Mouse (Mus musculus) activated CD4-positive, CD25-positive, alpha-beta regulatory T cell, adult 4 months (primary cell): ENCODE measurements around the gene Shoc2. TPM values are rescaled to one million over a fixed set of nuclear protein-coding genes. Genes with fewer than 3 reads are reported as not detected.
"Not testable (repeated sequence)": the region's sequence is repeated elsewhere in the genome, so short reads cannot be mapped to it uniquely, and the experiment has no call there.

ENCODE experiments used
- ATAC-seq: one replicate; pipeline ENCODE4 v1.8.0; 2017
- polyA plus RNA-seq, 2 experiments: library from polyadenylated mRNA; unstranded; fragments of 100-300 nt; shearing (Covaris generic); gene quantifications; one replicate each; pipeline ENCODE4 v1.2.1; 2017

The Shoc2 gene
- polyA plus RNA-seq, result 10 to 100 TPM; 61.5 to 66.2 TPM

DNA sequence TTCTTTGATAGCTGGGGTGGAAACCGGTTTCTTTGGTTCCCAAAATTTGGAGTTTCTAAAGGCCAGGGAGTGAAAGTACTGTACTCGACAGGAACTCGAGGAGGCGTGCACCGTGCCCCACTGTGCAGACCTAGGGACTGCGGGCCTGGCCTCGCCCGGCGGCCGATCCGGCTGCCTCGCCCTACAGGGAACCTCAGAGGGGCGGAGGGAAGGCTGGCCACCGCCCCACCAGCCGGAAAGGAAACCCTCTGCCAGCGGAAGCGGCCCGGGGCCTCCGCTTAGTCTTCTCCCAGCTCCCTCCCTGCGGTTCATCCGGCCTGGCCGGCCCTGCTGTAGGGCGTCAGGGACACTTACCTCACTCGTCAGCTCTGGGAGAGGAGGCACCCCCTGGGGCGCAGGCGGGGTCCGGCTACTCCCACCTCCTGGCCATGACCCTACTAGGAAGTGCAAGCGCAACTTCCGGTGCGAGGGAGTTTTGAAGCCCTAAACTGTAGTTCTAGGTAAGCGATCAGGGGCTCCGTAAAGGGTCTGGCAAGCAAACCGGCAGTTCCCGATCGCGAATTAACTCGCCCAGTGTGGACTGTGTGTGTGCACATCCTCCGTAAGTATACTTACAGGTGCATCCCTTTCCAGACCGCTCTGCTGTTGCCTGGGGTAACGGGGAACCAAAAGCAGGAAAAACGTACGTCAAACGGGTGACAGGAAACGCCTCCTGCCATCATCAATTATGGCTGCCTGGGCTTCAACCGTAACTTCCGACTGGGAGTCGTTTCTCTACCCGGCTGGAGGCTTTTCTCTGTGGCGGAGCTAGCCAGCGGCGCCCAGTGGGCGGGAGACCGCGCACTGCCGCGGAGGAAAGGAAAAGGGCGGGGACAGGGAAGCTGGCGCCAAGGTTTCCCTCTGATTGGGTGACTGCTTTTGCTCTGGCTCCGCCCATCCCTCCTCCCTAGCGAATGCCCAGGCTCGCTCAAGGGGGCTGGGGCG is at the start of gene Shoc2, which contains the start of gene Bbip1:
TSS of gene Shoc2 (plus strand) at position 505 of the 984 bp plus-strand sequence.
TSS of gene Bbip1 (minus strand) at position 826 of the 984 bp plus-strand sequence.
- ATAC-seq, result peak; percentile 86

DNA sequence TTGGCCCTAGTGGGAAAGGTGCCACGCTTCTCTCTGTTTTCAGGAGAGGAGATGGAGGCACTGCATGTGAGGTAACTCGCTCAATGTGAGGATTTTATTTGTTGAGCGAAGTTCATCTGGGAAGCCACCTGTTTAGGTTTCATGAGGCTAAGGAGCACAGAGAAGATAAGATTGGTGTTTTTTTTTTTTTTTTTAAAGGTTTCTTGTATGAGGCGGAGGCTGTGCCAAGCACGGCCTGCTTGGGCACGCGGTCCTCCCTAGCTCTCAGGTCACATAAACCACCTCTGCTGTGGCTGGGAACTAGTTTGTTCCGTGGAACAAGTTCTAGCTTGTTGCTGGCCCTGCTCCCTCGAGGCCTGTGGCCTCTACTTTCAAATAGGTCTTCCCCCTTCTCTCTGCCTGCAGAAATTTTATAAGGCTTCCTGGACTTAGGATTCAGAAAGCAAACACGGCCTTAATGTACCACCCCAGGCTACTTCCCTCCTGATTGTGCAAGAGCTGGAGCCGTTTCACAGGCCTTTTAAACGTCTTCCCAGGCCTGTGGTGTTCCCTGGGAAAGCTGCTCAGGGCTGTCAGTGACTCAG is 49.5 kb upstream of the Shoc2 start:
- no peak for ATAC-seq

GRCm38 (mm10) chr19:53898046-53898445 is 46.1 kb upstream of the Shoc2 start:
- ATAC-seq, result no peak

DNA sequence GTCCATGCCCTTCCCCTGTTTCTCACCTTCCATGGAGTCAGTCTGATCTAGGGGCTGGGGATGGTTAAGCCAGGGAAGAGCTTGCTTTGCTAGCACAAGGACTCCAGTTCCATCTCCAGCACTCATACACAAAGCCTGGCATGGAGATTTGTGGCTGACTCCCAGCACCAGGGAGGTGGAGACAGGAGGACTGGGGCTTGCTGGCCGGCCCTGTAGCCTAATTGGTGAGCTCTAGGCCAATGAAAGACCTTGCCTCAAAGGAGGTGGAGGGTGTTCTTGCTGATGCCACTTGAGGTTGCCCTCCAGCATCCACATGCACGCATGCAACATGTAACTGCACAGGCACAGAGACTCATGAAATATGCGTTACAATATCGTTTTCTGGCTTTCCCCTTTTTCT is 45.6 kb upstream of the Shoc2 start:
- ATAC-seq, result no peak

- peak; percentile 22 for ATAC-seq
These were observed 44.9 kb upstream of the Shoc2 start for GRCm38 (mm10) chr19:53898970-53899900.

DNA sequence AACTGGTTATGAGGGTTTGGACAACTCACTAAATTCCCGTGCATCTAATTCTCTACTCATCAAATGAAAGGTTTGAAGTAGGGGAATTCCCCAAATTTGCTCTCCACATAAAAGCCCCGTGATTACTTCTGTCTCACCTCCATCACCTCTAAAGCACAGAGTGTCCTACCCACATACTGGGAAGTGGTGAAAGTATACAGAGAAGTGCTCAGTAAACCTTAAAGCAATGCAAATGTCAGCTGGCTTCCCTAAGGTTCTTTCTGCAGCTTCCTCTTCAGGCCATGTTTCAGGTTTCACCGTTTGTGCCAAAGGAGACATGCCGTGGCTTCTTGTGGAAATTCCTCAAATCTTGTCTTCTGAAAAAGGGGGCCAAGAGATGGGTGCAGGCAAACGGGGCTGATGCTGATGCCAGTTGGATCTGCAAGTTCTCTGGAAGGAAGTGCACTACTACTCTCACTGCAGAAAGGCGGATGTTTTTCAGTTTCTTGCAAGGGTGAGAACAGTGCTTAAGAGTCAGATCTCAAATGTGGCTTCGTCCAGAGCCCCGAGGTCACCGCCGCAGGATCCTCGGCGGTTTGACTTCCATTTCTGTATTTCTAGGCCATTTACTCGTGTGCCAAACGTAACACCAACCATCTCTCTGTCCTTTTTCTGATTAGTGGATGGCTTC is 44.0 kb upstream of the Shoc2 start:
- ATAC-seq, result peak; percentile 58

- ATAC-seq, result no peak
These were observed 42.0 kb upstream of the Shoc2 start for GRCm38 (mm10) chr19:53901931-53902738.

DNA sequence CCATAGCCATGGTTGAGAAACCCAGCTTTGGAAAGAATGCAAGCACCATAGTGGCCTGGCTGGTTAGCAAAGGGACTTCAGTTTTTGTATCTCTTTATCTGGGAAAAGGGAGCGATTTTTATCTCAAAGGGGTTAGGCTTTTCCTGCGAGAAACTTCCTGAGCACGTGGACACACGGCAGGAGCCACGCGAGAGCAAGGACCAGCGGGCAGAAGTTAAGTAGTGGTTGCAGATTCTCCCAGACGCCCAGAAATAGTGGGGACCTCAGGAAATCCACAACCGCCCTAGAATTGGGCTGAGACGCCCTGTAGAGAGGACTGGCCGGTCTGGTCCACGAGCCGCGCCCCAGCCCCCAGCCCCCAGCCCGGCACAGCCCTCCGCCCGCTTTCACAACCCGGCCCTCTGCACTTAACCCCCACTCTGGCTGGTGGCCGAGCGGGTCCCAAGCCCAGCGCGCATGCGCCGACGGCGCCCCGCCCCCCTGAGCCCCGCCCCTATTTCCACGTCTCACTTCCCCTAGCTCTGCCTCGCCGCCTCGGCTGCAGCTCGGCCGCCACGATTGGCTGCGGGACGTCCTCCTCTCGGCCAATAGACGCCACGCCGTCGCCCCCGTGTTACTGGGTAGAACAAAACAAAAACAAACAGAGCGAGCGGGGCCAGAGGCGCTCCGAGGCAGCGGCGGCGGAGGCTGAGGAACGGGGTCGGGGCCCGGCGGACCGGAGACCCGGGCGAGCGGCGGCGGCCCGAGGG is 41.2 kb upstream of the Shoc2 start:
- peak; percentile 70 for ATAC-seq

DNA sequence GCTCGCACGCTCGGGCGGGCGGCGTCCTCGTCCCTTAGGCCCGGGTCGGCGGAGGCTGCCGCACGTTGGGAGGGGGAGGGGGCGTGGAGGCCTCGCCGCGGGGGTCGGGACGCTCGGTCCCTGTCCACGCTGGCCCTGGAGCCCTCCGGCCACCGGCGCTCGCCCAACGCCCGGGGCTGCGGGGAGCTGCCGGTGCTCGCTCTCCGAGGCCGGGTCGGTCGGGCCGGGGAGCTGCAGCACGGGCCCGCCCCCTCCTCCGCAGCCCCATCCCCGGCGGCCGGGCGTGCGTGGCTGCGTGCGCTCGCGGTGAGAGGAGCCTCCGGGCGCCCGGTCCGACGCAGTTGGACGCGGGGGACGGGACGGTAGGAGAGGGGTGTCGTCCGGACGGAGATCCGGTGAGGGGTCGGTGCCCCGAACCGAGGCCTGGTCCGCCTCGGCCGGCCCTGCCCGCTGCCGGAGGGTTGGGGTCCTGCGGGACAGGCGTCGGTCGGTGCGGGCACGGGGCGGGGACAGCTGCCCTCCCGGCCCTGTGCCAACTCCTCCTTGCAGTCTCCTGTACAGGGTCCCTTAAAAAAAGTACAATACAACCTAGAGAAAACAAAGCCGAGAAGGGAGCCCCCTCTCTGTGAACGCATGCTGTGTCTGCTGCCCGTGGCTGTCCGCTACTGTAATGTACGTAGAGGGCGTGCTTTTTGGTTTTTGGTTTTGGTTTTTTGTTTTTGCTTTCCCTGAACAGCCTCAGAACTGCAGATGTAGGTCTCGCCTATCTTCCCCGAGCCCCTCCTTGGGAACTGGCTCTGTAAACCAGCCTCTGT is 40.4 kb upstream of the Shoc2 start:
- ATAC-seq, result peak; percentile 9

GRCm38 (mm10) chr19:53904833-53905480 is 39.1 kb upstream of the Shoc2 start:
- no peak for ATAC-seq

DNA sequence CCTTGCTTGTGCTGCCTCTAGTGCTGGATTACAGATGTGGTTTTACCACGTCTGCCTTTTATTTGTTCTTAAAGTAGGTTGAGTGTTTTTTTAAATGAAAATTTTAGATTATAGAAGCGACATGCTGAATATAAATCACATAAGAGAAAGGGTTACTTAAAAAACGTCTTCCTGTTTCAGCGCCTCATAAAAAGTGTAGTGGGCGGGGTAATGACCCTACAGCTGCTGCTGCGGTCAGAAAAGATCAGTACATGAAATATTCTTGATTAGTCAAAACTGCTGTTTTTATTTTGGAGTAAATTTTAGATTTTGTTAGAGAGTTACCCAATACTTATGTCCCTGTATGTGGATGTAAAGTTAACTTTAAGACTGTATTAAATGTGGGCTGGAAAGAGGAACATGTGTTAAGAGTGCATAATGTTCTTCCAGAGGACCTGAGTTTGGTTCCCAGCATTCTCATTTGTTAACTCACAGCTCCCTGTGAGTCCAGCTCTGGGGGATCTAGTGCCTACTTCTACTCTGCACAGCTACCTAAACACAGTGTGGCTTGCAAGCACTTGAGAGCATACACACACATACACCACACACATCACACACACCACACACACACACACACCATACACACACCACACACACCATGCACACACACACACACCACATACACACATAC is 37.9 kb upstream of the Shoc2 start:
- peak; percentile 17 for ATAC-seq

GRCm38 (mm10) chr19:53906703-53907070 is 37.4 kb upstream of the Shoc2 start:
- not testable (repeated sequence) for ATAC-seq

DNA sequence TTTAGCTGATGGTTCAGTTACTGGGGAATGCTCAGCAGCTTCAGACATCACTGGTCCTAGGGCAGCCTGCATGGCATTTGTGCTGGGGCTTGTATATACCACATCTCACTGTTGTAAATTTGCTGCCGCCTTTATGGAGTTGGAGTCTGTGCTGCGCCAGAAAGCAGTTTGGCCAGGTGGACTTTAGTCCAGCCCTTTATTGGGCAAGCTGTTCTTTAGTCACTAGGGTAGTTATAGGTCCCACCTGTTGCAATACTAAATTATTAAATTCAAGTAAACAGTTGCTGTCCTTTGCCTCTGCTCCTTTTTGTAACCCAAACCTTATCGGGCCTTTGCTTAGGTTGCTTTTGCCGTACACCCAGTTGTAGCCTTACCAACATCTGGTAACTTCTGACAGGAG is 29.2 kb upstream of the Shoc2 start:
- no peak for ATAC-seq

DNA sequence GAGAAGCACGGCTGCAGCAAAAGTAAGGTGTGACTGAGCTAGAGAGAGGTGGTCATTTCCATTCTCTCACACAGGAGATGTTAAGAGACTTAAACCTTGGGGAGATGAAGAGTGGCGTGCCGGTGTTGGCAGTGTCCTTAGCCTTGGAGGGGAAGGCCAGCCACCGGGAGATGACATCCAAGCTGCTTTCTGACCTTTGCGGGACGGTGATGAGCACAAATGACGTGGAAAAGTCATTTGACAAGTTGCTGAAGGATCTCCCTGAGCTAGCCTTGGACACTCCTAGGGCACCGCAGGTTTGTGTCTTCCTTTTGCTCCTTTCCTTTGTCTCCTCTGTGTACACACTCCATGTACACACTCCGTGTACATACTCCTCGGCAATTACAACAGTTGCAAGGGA is 24.6 kb upstream of the Shoc2 start:
- ATAC-seq, result no peak

GRCm38 (mm10) chr19:53921996-53922395 is 22.1 kb upstream of the Shoc2 start:
- not testable (repeated sequence) for ATAC-seq

- ATAC-seq, result peak; percentile 67
These were observed 18.8 kb upstream of the Shoc2 start for GRCm38 (mm10) chr19:53925338-53925751.

- no peak for ATAC-seq
These were observed 17.4 kb upstream of the Shoc2 start for GRCm38 (mm10) chr19:53926705-53927104.

GRCm38 (mm10) chr19:53929218-53929617 is 14.9 kb upstream of the Shoc2 start:
- no peak for ATAC-seq
